8 mouse cellular contexts compared by ENCODE assay signal in genomic region chr19:45014335-45014971, GRCm38 (mm10). TPM values are rescaled to one million over a fixed set of nuclear protein-coding genes. Genes with fewer than 3 reads are reported as not detected.
DNase-seq lines count a peak whose midpoint lies in the region; ATAC-seq and TF ChIP-seq lines count a peak whose summit lies in the region.

Gene Lzts2 (plus strand): TSS chr19:45014414.

- H3K27me3 ChIP-seq in testis, adult 2 months (ENCODE audit: control insufficient read depth, insufficient read depth, low read length), result peaks cover 3% of the 10 kb centered on the region
- no peaks in the 10 kb centered on the region for H3K27me3 ChIP-seq in embryonic facial prominence, embryonic 10.5 days (replicated peaks; ENCODE audit: low read depth, poor library complexity, severe bottlenecking)
- H3K27me3 ChIP-seq in heart, embryonic 13.5 days (replicated peaks), result no peaks in the 10 kb centered on the region
- no peaks in the 10 kb centered on the region for H3K27me3 ChIP-seq in kidney, postnatal 0 days (ENCODE audit: insufficient read depth, low read length)
- H3K27me3 ChIP-seq in lung, embryonic 15.5 days, result no peaks in the 10 kb centered on the region

- TF ChIP-seq CTCF in testis, adult 2 months (IDR thresholded peaks at IDR 0.05; ENCODE audit: control insufficient read depth, insufficient read depth, insufficient replicate concordance, low read depth, low read length), result no peak
- TF ChIP-seq CTCF in kidney, postnatal 0 days (IDR thresholded peaks at IDR 0.05; ENCODE audit: low read depth), result 0 out of 2 replicates have a peak, but pooled peaks have one; percentile 2

- H3K27ac ChIP-seq in testis, adult 2 months (ENCODE audit: control insufficient read depth, insufficient read depth, low read depth, low read length), result peak within 1 kb of the TSS; percentile 76
- H3K27ac ChIP-seq in embryonic facial prominence, embryonic 10.5 days (replicated peaks), result peak within 1 kb of the TSS; percentile 98
- H3K27ac ChIP-seq in heart, embryonic 13.5 days (replicated peaks), result peak within 1 kb of the TSS; percentile 100
- H3K27ac ChIP-seq in kidney, postnatal 0 days, result peak within 1 kb of the TSS; percentile 99
- H3K27ac ChIP-seq in lung, embryonic 15.5 days, result peak within 1 kb of the TSS; percentile 99

- DNase-seq in testis, postnatal 10 days (ENCODE audit: low spot score), result no peak
- DNase-seq in embryonic facial prominence, embryonic 10.5 days (ENCODE audit: low spot score), result peak; percentile 69
- DNase-seq in kidney, postnatal 0 days (ENCODE audit: low spot score), result peak; percentile 63
- DNase-seq in yolk sac, embryonic 10.5 days (ENCODE audit: low spot score), result peak; percentile 74
- no peak for DNase-seq in ovary, postnatal 36 days (ENCODE audit: low spot score)

- 6% methylated on average over 10 of the region's 10 CpGs for WGBS in embryonic facial prominence, embryonic 10.5 days
- 3% methylated on average over 10 of the region's 10 CpGs for WGBS in heart, embryonic 13.5 days
- WGBS in kidney, postnatal 0 days, result 6% methylated on average over 10 of the region's 10 CpGs
- 10% methylated on average over 10 of the region's 10 CpGs for WGBS in lung, embryonic 15.5 days

- H3K4me2 ChIP-seq in heart, embryonic 13.5 days, result peak within 1 kb of the TSS; percentile 98
- peak within 1 kb of the TSS; percentile 97 for H3K4me2 ChIP-seq in kidney, postnatal 0 days (ENCODE audit: low read length)
- peak within 1 kb of the TSS; percentile 79 for H3K4me2 ChIP-seq in lung, embryonic 15.5 days

- H3K4me3 ChIP-seq in testis, adult 2 months (ENCODE audit: control insufficient read depth, low read depth, low read length), result peak within 1 kb of the TSS; percentile 93
- H3K4me3 ChIP-seq in embryonic facial prominence, embryonic 10.5 days, result peak within 1 kb of the TSS; percentile 87
- peak within 1 kb of the TSS; percentile 85 for H3K4me3 ChIP-seq in heart, embryonic 13.5 days
- peak within 1 kb of the TSS; percentile 73 for H3K4me3 ChIP-seq in kidney, postnatal 0 days (replicated peaks; ENCODE audit: low read depth, low read length)
- peak within 1 kb of the TSS; percentile 74 for H3K4me3 ChIP-seq in lung, embryonic 15.5 days

- TF ChIP-seq POLR2A in testis, adult 2 months (IDR thresholded peaks at IDR 0.05; ENCODE audit: control insufficient read depth, low read depth, low read length), result no peak

- H3K9ac ChIP-seq in heart, embryonic 13.5 days, result peak within 1 kb of the TSS; percentile 98
- H3K9ac ChIP-seq in kidney, postnatal 0 days (ENCODE audit: low read depth, low read length), result peak within 1 kb of the TSS; percentile 76
- H3K9ac ChIP-seq in lung, embryonic 15.5 days, result peak within 1 kb of the TSS; percentile 60

- peaks cover 2% of the 10 kb centered on the region for H3K36me3 ChIP-seq in testis, adult 2 months (ENCODE audit: control insufficient read depth, insufficient read depth, low read length)
- H3K36me3 ChIP-seq in embryonic facial prominence, embryonic 10.5 days (replicated peaks), result peaks cover 34% of the 10 kb centered on the region
- H3K36me3 ChIP-seq in heart, embryonic 13.5 days, result peaks cover 30% of the 10 kb centered on the region
- 0 out of 2 replicates have a peak, but pooled peaks cover 11% of the 10 kb centered on the region for H3K36me3 ChIP-seq in kidney, postnatal 0 days (ENCODE audit: insufficient read depth, low read length)
- H3K36me3 ChIP-seq in lung, embryonic 15.5 days, result peaks cover 23% of the 10 kb centered on the region

- H3K9me3 ChIP-seq in embryonic facial prominence, embryonic 10.5 days, result no peaks in the 10 kb centered on the region
- H3K9me3 ChIP-seq in heart, embryonic 13.5 days, result no peaks in the 10 kb centered on the region
- no peaks in the 10 kb centered on the region for H3K9me3 ChIP-seq in kidney, postnatal 0 days (replicated peaks; ENCODE audit: low read length)
- H3K9me3 ChIP-seq in lung, embryonic 15.5 days, result no peaks in the 10 kb centered on the region

- no peak for ATAC-seq in heart, embryonic 13.5 days (ENCODE audit: extremely low read depth, insufficient number of reproducible peaks, low FRiP score, low TSS enrichment)
- peak; percentile 17 for ATAC-seq in kidney, postnatal 0 days (replicated peaks; ENCODE audit: low FRiP score, low read depth)
- ATAC-seq in lung, embryonic 15.5 days (ENCODE audit: borderline replicate concordance, extremely low read depth, low FRiP score, low TSS enrichment), result no peak

- peaks cover 26% of the 10 kb centered on the region for H3K4me1 ChIP-seq in testis, adult 2 months (ENCODE audit: control insufficient read depth, insufficient read depth, low read length)
- peaks cover 62% of the 10 kb centered on the region for H3K4me1 ChIP-seq in embryonic facial prominence, embryonic 10.5 days
- H3K4me1 ChIP-seq in heart, embryonic 13.5 days, result peaks cover 42% of the 10 kb centered on the region
- peaks cover 36% of the 10 kb centered on the region for H3K4me1 ChIP-seq in kidney, postnatal 0 days (replicated peaks; ENCODE audit: insufficient read depth, low read length)
- H3K4me1 ChIP-seq in lung, embryonic 15.5 days, result peaks cover 47% of the 10 kb centered on the region

RNA-seq across cellular contexts. Expression of gene Lzts2, which starts in this region (rescaled TPM):
- polyA plus RNA-seq in testis, adult 2 months (2012; rRNA removed), result 36.2 and 42.3 TPM in 2 replicates
- 69.8 and 75.0 TPM in 2 replicates for polyA plus RNA-seq in embryonic facial prominence, embryonic 10.5 days (2016; fragmentation: Nextera tagmentation; extraction: Ambion mirVana)
- 39.3 and 39.9 TPM in 2 replicates for polyA plus RNA-seq in heart, embryonic 13.5 days (2015; fragmentation: Nextera tagmentation; extraction: Ambion mirVana)
- 58.6 and 69.5 TPM in 2 replicates for polyA plus RNA-seq in kidney, postnatal 0 days (2015; fragmentation: Nextera tagmentation; extraction: Ambion mirVana)
- polyA plus RNA-seq in lung, embryonic 15.5 days (2015; fragmentation: Nextera tagmentation; extraction: Ambion mirVana), result 75.9 and 81.8 TPM in 2 replicates

Comparison
In these comparisons a context has a peak if more than half of its experiments do, and no peak if none do; other contexts are left out.
1. DNase-seq: peak in embryonic facial prominence, embryonic 10.5 days (single experiment), kidney, postnatal 0 days (single experiment) and yolk sac, embryonic 10.5 days (single experiment); none in testis, postnatal 10 days (single experiment) and ovary, postnatal 36 days (single experiment).
2. Peak in every context shown above with its lines, with median percentiles within 50 percentile points of each other: H3K27ac ChIP-seq, H3K4me3 ChIP-seq, H3K4me2 ChIP-seq and H3K9ac ChIP-seq.